Mouse (Mus musculus) forebrain, postnatal 0 days (tissue): Measurements from ENCODE around the gene Brpf1. TPM values are rescaled to one million over a fixed set of nuclear protein-coding genes. Genes with fewer than 3 reads are reported as not detected.

ENCODE experiments used
- ATAC-seq: fragments of 200-750 bp; cut with Nextera tagmentation; 2 replicates; pipeline ENCODE4 v1.8.0; 2017; ENCODE audit warnings: mild to moderate bottlenecking, moderate library complexity
- DNase-seq: peaks from one replicate; pipeline ENCODE4 v3.0.0-alpha.2; 2015
- H3K27ac ChIP-seq: fragments of 300-500 bp; sonication (generic); 2 replicates; pipeline ENCODE4 v1.5.1; 2014; ENCODE audit warnings: low read depth, mild to moderate bottlenecking, antibody characterized with exemption, low read length, moderate library complexity, mixed read lengths
- H3K27me3 ChIP-seq: fragments of 300-500 bp; sonication (generic); 2 replicates; pipeline ENCODE4 v1.6.1; 2014; ENCODE audit warnings: mild to moderate bottlenecking, low read length, mixed read lengths; ENCODE audit not compliant: insufficient read depth
- H3K36me3 ChIP-seq: fragments of 300-500 bp; sonication (generic); 2 replicates; pipeline ENCODE4 v1.6.1; 2014; ENCODE audit warnings: mild to moderate bottlenecking, moderate library complexity; ENCODE audit not compliant: insufficient read depth
- H3K4me1 ChIP-seq: fragments of 300-500 bp; sonication (generic); 2 replicates; pipeline ENCODE4 v1.6.1; 2014; ENCODE audit warnings: antibody characterized with exemption; ENCODE audit not compliant: insufficient read depth
- H3K4me2 ChIP-seq: fragments of 300-500 bp; sonication (generic); 2 replicates; pipeline ENCODE4 v1.6.1; 2014; ENCODE audit warnings: low read depth, mild to moderate bottlenecking, moderate library complexity
- H3K4me3 ChIP-seq: fragments of 300-500 bp; sonication (generic); 2 replicates; pipeline ENCODE4 v1.5.1; 2014; ENCODE audit warnings: low read depth, low read length, mixed read lengths
- H3K9ac ChIP-seq: fragments of 300-500 bp; sonication (generic); 2 replicates; pipeline ENCODE4 v1.6.1; 2014; ENCODE audit warnings: mild to moderate bottlenecking
- H3K9me3 ChIP-seq: fragments of 300-500 bp; sonication (generic); 2 replicates; pipeline ENCODE4 v1.6.1; 2016; ENCODE audit warnings: low read length
- CTCF ChIP-seq: sonication (generic); IDR thresholded peaks from 2 replicates; pipeline ENCODE4 v1.5.1; 2016; ENCODE audit warnings: antibody characterized with exemption, control low read depth, low read depth
- WGBS: fragments of 180-500 bp; shearing (Covaris S2); extraction: QIAGEN DNeasy Blood & Tissue Kit; methylation state at CpG from one replicate; pipeline ENCODE4 v1.1.7; 2014; 5-methylcytosine and 5-hydroxymethylcytosine counted together
- polyA plus RNA-seq: library from polyadenylated mRNA; unstranded; fragments of >200 nt; fragmentation: Nextera tagmentation; extraction: Ambion mirVana; gene quantifications from 2 replicates; pipeline ENCODE4 v1.2.1, GENCODE M21; 2015
- total RNA-seq: library from RNA; depleted of rRNA; stranded (reverse); fragments of >200 nt; gene quantifications from 2 replicates; pipeline ENCODE4 v1.2.3, GENCODE M21; 2014

Gene Brpf1
- total and polyA plus RNA-seq, 2 experiments from 2014 or later = 10.9 to 30.7 TPM

GRCm38 (mm10) chr6:113276846-113277245 lies 30.1 kb upstream of the Brpf1 start:
- no peak for ATAC-seq
- WGBS = 67% methylated on average over 4 of the region's 4 CpGs

GRCm38 (mm10) chr6:113281676-113282075 lies 25.3 kb upstream of the Brpf1 start:
- 77% methylated on average over 6 of the region's 6 CpGs for WGBS
- Histone ChIP-seq H3K9me3 (no peaks in the 10 kb centered on the region), H3K36me3 (peaks cover 20% of the 10 kb centered on the region), H3K4me1 (0 out of 2 replicates have a peak, but pooled peaks cover 4% of the 10 kb centered on the region), H3K4me2 (peak overlapping the region; percentile 58; the same call in 1 of the 2 replicates), H3K27ac (no peak overlapping the region), H3K4me3 (peak overlapping the region; percentile 34), H3K9ac (no peak overlapping the region), H3K27me3 (peaks cover 23% of the 10 kb centered on the region)
- ATAC-seq (peak; percentile 16; the same call in 1 of the 2 replicates), DNase-seq (no peak)
- TF ChIP-seq CTCF = no peak

More at GRCm38 (mm10) chr6:113276846-113277245, 30.1 kb upstream of the Brpf1 start:
- Histone ChIP-seq H3K9me3 (no peaks in the 10 kb centered on the region), H3K4me2 (no peak overlapping the region), H3K27ac (no peak overlapping the region), H3K9ac (no peak overlapping the region), H3K4me3 (no peak overlapping the region), H3K4me1 (no peaks in the 10 kb centered on the region), H3K36me3 (peaks cover 57% of the 10 kb centered on the region), H3K27me3 (peaks cover 7% of the 10 kb centered on the region)
- TF ChIP-seq CTCF = no peak
- DNase-seq = no peak

DNA sequence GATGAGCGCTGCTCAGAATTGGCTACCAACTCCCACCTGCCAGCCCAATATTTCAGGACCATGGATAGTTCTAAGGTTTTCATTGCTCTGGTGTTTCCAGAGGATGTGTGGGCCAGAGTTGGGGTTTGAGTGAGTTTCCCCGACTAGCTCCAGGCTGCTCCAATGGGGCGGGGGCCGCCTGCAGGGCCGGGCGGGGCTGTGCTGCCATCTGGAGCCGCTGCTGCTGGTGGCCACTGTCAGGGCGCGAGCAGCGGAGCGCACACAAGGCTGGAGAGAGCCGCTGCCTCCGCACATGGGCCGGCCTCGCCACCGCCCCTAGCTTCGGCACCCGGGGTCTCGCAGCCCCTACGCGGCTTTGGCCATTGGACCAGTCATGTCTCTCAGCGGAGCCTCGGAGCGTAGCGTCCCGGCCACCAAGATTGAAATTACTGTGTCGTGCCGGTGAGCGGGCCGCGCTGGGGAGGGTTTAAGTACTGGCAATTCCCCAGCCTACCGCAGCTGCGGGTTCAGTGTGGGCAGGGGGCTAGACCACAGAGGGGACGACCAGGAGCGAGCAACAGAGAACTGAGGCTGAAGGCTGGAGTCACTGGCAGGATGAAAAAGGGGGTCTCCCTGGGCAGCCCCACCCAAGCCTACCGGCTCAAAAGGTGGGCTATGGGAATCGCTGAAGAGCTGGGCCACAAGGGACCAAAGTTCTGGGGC lies 24.7 kb upstream of the Brpf1 start, which contains the start of gene Cpne9:
TSS of gene Cpne9 (plus strand) at position 207 of the 702 bp plus-strand sequence.
- peaks cover 14% of the 10 kb centered on the region for H3K36me3 ChIP-seq
- no peak for TF ChIP-seq CTCF
- ATAC-seq = peak; percentile 79

GRCm38 (mm10) chr6:113282969-113283368 lies 24.0 kb upstream of the Brpf1 start:
- Histone ChIP-seq H3K4me2 (peak overlapping the region; percentile 58), H3K36me3 (peaks cover 7% of the 10 kb centered on the region), H3K27me3 (peaks cover 23% of the 10 kb centered on the region), H3K9me3 (no peaks in the 10 kb centered on the region), H3K9ac (0 out of 2 replicates have a peak overlapping the region, but pooled peaks have one; percentile 31), H3K4me3 (peak overlapping the region; percentile 34), H3K4me1 (0 out of 2 replicates have a peak, but pooled peaks cover 4% of the 10 kb centered on the region), H3K27ac (no peak overlapping the region)
- 2% methylated on average over 22 of the region's 22 CpGs for WGBS
- peak; percentile 19; the same call in 1 of the 2 replicates for ATAC-seq
- no peak for DNase-seq
- TF ChIP-seq CTCF = no peak

More for the DNA sequence above, 24.7 kb upstream of the Brpf1 start, which contains the start of gene Cpne9:
- WGBS = under 1% methylated on average over 37 of the region's 37 CpGs
- Histone ChIP-seq H3K9me3 (no peaks in the 10 kb centered on the region), H3K4me2 (peak within 1 kb of the TSS; percentile 58), H3K27me3 (peaks cover 23% of the 10 kb centered on the region), H3K4me3 (peak within 1 kb of the TSS; percentile 34), H3K4me1 (0 out of 2 replicates have a peak, but pooled peaks cover 4% of the 10 kb centered on the region), H3K9ac (peak within 1 kb of the TSS; percentile 31; the same call in 1 of the 2 replicates), H3K27ac (no peak within 1 kb of the TSS)
- peak; percentile 25 for DNase-seq

GRCm38 (mm10) chr6:113283500-113283899 lies 23.4 kb upstream of the Brpf1 start:
- WGBS = 6% methylated on average over 6 of the region's 6 CpGs
- no peak overlapping the region for H3K9ac ChIP-seq
- H3K4me2 ChIP-seq = peak overlapping the region; percentile 58; the same call in 1 of the 2 replicates
- TF ChIP-seq CTCF = no peak
- 0 out of 2 replicates have a peak, but pooled peaks cover 4% of the 10 kb centered on the region for H3K4me1 ChIP-seq
- H3K4me3 ChIP-seq = peak overlapping the region; percentile 34; the same call in 1 of the 2 replicates
- DNase-seq (no peak), ATAC-seq (no peak)
- no peaks in the 10 kb centered on the region for H3K9me3 ChIP-seq
- peaks cover 6% of the 10 kb centered on the region; the same call in 1 of the 2 replicates for H3K36me3 ChIP-seq
- H3K27me3 ChIP-seq = peaks cover 23% of the 10 kb centered on the region
- no peak overlapping the region for H3K27ac ChIP-seq

DNA sequence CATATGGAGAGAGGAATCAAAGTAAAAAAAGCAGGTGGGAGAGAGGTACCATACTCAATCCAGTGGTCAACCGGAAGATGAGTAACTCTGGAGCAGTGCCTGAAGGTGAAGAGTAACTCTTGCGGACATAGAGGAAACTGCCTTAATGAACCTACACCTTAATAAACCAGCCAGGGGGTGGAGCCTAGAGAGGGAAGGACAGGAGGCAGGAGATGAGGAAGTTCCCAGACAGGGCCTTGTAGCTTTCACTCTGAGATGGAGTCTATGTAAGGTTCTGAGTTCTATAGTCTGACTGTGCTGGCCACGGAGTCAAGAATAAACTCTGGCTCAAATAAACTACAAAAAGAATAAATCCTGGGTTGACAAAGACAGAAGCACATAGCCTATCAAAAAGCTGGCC lies 22.0 kb upstream of the Brpf1 start:
- no peak overlapping the region for H3K9ac ChIP-seq
- H3K9me3 ChIP-seq = no peaks in the 10 kb centered on the region
- no peak overlapping the region for H3K4me3 ChIP-seq
- no peak for TF ChIP-seq CTCF
- WGBS = 80% methylated on average over 3 of the region's 3 CpGs
- H3K27me3 ChIP-seq = peaks cover 23% of the 10 kb centered on the region
- DNase-seq = no peak
- H3K36me3 ChIP-seq = peaks cover 4% of the 10 kb centered on the region; the same call in 1 of the 2 replicates
- H3K27ac ChIP-seq = no peak overlapping the region
- H3K4me1 ChIP-seq = 0 out of 2 replicates have a peak, but pooled peaks cover 4% of the 10 kb centered on the region
- H3K4me2 ChIP-seq = no peak overlapping the region
- no peak for ATAC-seq

GRCm38 (mm10) chr6:113286316-113286715 lies 20.6 kb upstream of the Brpf1 start:
- no peak for ATAC-seq
- no peaks in the 10 kb centered on the region for H3K9me3 ChIP-seq
- H3K27me3 ChIP-seq = peaks cover 21% of the 10 kb centered on the region
- no peak overlapping the region for H3K4me3 ChIP-seq
- H3K4me2 ChIP-seq = no peak overlapping the region
- WGBS = 71% methylated on average over 1 of the region's 1 CpGs
- no peak for TF ChIP-seq CTCF
- H3K4me1 ChIP-seq = 0 out of 2 replicates have a peak, but pooled peaks cover 4% of the 10 kb centered on the region
- no peak overlapping the region for H3K9ac ChIP-seq
- no peak overlapping the region for H3K27ac ChIP-seq
- 0 out of 2 replicates have a peak, but pooled peaks cover under 1% of the 10 kb centered on the region for H3K36me3 ChIP-seq
- no peak for DNase-seq
